Mouse (Mus musculus): ENCODE measurements around the gene Eif4e.
A peak's percentile ranks its signal among the peaks of the same experiment; 100 is the strongest.

The Eif4e gene

DNA sequence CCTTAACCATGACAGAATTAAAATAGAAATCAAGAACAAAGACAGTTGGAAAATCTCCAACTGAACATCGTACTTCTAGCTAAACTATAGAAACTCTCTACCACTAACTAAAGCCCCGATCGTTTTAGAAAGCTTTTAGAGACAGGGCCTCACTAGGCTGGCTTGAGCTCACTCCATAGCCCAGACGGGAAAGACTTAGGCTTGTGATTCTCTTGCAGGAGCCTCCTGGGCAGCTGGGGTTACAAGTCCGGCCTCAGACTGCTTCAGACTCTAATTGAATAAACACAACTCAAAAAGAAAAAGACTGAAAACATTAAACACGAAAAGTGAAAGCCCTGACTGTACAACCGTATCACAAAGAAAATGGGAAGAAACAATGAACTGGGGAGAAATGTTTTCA, 60.2 kb downstream of the Eif4e start:
- DNase-seq (ENCODE audit: low read depth, low spot score) = no peak

DNA sequence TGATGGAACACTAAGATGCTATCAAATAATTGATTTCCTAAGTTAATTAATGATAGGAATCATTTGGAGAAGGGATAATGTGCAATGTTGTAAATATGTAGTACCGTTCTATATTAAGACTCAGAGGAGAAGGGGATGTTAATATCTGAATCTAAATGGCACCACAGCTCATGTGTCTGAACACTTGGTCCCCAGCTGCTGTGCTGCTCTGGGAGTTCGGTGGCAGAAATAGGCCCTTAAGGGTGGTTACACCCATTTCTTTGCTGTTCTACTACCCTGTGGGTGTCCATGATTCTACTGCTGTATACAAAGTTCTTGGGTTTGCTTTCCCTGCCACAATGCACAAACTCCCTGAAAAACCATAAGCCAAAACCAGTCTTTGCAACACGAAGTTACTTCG, 61.2 kb downstream of the Eif4e start:
- DNase-seq (ENCODE audit: low read depth, low spot score) = no peak

DNA sequence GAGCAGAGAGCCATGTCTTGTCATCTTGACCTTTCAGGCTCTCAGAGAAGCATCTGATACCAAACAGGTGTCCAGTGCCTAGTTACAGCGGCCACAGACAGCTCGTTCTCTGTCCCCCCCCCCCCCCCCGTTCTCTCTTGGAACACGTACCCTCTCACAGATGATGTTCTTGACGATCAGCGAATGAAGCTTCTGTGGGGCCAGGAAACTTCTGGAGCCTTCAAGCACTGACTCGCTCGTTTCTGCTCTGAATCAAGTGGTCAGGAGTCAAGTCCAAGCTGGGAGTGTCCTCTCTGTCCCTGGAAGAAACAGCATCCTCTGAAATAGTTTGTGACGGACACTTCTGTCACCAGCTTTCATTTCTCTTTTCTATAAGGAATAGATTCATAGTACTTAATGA, 62.0 kb downstream of the Eif4e start:
- DNase-seq (ENCODE audit: low read depth, low spot score) = no peak

DNA sequence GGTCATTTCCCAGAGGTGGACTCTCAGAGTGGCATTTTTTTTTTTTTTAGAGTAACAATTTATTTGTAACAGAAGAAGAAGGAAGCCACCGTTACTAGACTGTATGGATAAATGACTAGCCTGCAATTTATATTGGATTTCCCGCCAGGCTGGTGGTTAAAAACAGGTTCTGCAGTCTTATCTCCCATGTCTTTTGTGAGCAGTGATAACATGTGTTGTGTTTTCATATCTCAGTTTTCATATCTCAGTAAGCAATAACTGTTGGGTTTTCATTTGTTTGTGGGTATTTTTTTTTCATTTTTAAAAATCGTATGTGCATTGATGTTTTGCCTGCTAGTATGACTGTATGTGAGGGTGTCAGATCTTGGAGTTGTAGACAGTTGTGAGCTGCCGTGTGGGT, 65.0 kb downstream of the Eif4e start:
- no peak for DNase-seq (ENCODE audit: low read depth, low spot score)

DNA sequence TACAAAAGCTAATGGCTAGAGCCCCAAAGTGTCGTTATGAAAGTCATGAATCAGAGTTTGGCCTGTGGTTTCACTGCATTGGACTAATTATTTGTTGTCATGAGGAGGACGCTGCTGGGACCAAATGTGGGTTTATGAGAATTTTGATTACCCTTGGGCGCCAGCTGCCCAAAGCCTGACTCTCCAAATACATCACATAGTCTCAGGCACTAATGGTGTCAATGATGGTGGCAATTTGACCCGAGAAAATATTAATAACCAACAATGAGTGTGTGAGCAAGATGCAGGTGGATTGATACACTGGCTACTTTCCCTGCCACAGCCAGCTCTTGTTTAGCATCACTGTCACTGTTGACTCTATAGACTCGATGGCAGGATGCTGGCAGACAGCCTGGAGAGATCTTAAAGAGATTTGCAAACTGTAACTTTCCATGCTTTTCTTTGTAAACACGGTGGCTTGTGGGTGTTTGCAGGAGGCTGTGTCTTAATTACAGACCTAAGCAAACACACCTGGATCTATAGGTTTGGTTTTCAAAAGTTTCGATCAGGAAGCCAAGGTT, 65.9 kb downstream of the Eif4e start:
- DNase-seq (ENCODE audit: low read depth, low spot score) = no peak

DNA sequence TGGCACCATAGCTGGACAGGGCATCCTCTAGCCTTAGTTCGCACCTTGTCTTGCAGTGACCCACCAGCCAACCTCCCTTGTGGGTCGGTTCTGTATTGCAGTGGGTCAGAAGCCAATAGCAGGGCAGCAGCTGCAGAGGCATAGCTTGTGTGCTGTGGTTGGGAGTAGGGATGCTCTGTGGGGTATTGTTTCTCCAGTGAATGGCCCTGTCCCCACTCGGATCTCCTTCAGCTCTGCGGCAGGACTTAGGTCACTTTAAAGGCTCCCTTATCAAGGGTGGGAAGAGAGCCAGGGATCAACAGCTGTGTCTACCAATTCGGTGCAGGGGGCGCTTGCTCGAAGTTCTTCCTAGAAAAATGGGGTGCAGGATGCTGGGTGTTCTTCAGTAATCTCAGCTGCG, 67.2 kb downstream of the Eif4e start:
- DNase-seq (ENCODE audit: low read depth, low spot score) = no peak

DNA sequence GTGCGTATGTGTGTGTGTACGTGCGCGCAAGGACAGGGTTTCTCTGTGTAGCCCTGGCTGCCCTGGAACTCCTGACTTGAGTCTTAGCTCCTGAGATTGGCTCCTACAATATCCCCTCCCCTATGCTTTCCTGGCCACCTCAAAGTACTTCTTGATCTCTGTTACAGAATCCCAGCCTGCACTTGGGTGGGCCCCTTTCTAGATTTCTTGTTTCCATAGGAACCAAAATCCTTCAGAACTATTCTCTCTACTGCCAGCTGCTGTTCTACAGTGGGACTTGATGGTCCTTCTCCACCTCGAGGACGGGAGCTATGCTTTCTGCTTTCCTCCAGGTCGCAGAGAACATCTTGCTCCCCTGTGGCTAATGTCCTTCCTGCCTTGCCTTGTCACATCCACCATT, 67.9 kb downstream of the Eif4e start:
- no peak for DNase-seq (ENCODE audit: low read depth, low spot score)

DNA sequence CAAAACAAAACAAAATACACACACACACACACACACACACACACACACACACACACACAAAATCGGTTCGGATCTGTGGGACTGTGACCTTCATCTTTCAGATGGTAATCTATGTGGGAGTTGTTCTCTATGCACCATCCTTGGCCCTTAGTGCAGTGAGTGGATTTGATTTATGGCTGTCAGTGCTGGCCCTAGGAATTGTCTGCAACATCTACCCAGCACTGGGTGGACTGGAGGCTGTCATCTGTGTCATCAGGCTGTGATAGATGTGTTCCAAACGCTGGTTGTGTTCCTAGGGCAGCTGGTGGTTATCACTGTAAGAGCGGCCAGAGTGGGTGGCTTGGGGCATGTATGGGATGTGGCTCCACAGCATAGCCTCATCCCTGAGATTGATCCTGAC, 75.1 kb downstream of the Eif4e start:
- no peak for DNase-seq (ENCODE audit: low read depth, low spot score)

DNA sequence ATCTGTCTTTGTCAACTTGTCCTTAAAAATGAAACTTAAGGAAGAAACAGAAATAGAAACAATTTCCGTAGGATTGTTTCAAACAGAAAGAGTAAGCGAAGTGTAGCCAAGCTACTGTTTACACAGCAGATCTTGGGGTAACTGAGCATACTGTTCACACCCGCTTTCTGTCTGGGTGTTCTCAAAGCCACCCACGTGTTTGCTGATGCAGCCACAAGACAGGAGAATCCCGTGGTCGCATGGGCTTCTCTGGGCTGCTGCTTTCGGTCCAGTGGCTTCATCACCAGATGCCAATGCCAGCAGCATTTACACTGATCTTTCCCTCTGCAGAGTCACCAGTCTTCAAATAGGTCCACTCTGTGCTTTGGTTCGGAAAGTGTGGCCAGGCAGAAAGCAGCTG, 79.2 kb downstream of the Eif4e start:
- DNase-seq (ENCODE audit: low read depth, low spot score) = peak; percentile 12

DNA sequence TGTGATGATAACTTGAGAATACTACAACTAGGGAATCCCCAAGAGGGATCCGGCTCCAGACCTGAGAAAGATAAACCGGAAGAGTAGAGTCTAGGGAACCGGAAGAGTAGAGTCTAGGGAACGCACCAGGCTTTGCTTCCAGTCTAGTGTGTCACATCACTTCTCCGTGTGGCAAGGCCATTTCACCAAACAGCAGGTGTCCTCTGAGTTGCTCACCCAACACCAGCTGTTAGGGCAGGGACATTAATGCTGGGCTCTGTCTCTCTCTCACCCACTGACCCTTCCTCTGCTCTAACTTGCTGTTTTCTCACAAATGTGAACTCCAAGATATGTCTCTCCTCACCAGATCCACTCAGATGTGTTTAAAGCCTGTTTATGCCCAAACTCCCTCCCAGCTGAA, 82.7 kb downstream of the Eif4e start:
- no peak for DNase-seq (ENCODE audit: low read depth, low spot score)

Measured in A20 (cell line).